Mouse (Mus musculus) CH12.LX (cell line): Measurements from ENCODE around the gene Coq8b. TPM values are rescaled to one million over a fixed set of nuclear protein-coding genes. Genes with fewer than 3 reads are reported as not detected.

Source experiments
- DNase-seq: peaks from one replicate; pipeline ENCODE4 v3.0.0-alpha.2; 2013; ENCODE audit errors: extremely low read depth
- H3K27ac ChIP-seq: 2 replicates; pipeline ENCODE4 v1.5.1; 2012; ENCODE audit warnings: low read depth, mild to moderate bottlenecking, control low read depth, moderate library complexity; ENCODE audit not compliant: insufficient read depth
- H3K27me3 ChIP-seq: replicated peaks from 2 replicates; pipeline ENCODE3; 2012; ENCODE audit warnings: inconsistent platforms
- H3K36me3 ChIP-seq, 2 experiments: replicated peaks in 1 of 2; 2 replicates each; pipeline versions ENCODE3 to v1.6.1; 2012; ENCODE audit warnings: inconsistent platforms in 1 of 2, low read length in 1 of 2, mild to moderate bottlenecking in 1 of 2, mixed read lengths in 1 of 2, moderate library complexity in 1 of 2; ENCODE audit not compliant: control insufficient read depth in 1 of 2, insufficient read depth in 1 of 2
- H3K4me1 ChIP-seq, 2 experiments: 2 replicates each; pipeline ENCODE4 v1.6.1; 2012; ENCODE audit warnings: inconsistent platforms in 1 of 2, moderate library complexity in 1 of 2; ENCODE audit not compliant: insufficient read depth in 2 of 2, control insufficient read depth in 1 of 2
- H3K4me2 ChIP-seq: 2 replicates; pipeline ENCODE4 v1.6.1; 2012; ENCODE audit warnings: low read depth, mild to moderate bottlenecking, control low read depth; ENCODE audit not compliant: poor library complexity, insufficient read depth, severe bottlenecking
- H3K4me3 ChIP-seq, 3 experiments: fragments of 150-350 bp in 1 of 3; sonication (generic) in 1 of 3; replicated peaks in 1 of 3; 2 replicates each; pipeline versions ENCODE3 to v1.5.1; 2011 to 2012; ENCODE audit warnings: low read depth in 2 of 3, low read length in 2 of 3, mild to moderate bottlenecking in 2 of 3, moderate library complexity in 2 of 3, control low read depth in 1 of 3, improper control_type of control experiment in 1 of 3, inconsistent platforms in 1 of 3, mixed read lengths in 1 of 3; ENCODE audit not compliant: poor library complexity in 1 of 3
- H3K79me2 ChIP-seq: replicated peaks from 2 replicates; pipeline ENCODE4 v1.6.1; 2012; ENCODE audit warnings: mild to moderate bottlenecking, moderate library complexity; ENCODE audit not compliant: control insufficient read depth, poor library complexity, insufficient read depth, severe bottlenecking; ENCODE audit errors: extremely low read depth
- H3K9ac ChIP-seq: 2 replicates; pipeline ENCODE4 v1.6.1; 2012; ENCODE audit warnings: low read depth, mild to moderate bottlenecking, control low read depth, moderate library complexity; ENCODE audit not compliant: insufficient read depth
- H3K9me3 ChIP-seq: replicated peaks from 2 replicates; pipeline ENCODE3; 2012; ENCODE audit warnings: low read length, inconsistent platforms, mixed read lengths
- BHLHE40 ChIP-seq: IDR thresholded peaks from 2 replicates; pipeline ENCODE4 v1.6.1; 2011; ENCODE audit warnings: mild to moderate bottlenecking, low read depth, low read length, improper control_type of control experiment
- CHD1 ChIP-seq: IDR thresholded peaks from 2 replicates; pipeline ENCODE4 v1.6.1; 2012; ENCODE audit warnings: low read depth, low read length, improper control_type of control experiment, inconsistent platforms
- CTCF ChIP-seq, 2 experiments: IDR thresholded peaks in 1 of 2; conservative IDR thresholded peaks in 1 of 2; 2 replicates each; pipeline ENCODE4 v1.5.1; 2011 to 2012; ENCODE audit warnings: low read depth in 2 of 2, low read length in 2 of 2, improper control_type of control experiment in 1 of 2, inconsistent platforms in 1 of 2, mild to moderate bottlenecking in 1 of 2, moderate library complexity in 1 of 2
- E2F4 ChIP-seq: IDR thresholded peaks from 2 replicates; pipeline ENCODE4 v1.6.1; 2011; ENCODE audit warnings: low read depth, low read length, improper control_type of control experiment; ENCODE audit not compliant: insufficient replicate concordance
- ETS1 ChIP-seq: conservative IDR thresholded peaks from 2 replicates; pipeline ENCODE4 v1.6.1; 2012; ENCODE audit warnings: low read depth, mild to moderate bottlenecking, inconsistent platforms, low read length, improper control_type of control experiment, moderate library complexity
- HCFC1 ChIP-seq: IDR thresholded peaks from 2 replicates; pipeline ENCODE4 v1.6.1; 2012; ENCODE audit warnings: low read depth, mild to moderate bottlenecking, inconsistent platforms, low read length, improper control_type of control experiment
- IRF4 ChIP-seq: IDR thresholded peaks from 2 replicates; pipeline ENCODE4 v1.6.1; 2014; ENCODE audit warnings: low read depth, mild to moderate bottlenecking, inconsistent platforms, low read length, improper control_type of control experiment
- JUND ChIP-seq: conservative IDR thresholded peaks from 2 replicates; pipeline ENCODE4 v1.6.1; 2011; ENCODE audit warnings: low read depth, low read length, improper control_type of control experiment
- KAT2A ChIP-seq: IDR thresholded peaks from 2 replicates; pipeline ENCODE4 v1.6.1; 2012; ENCODE audit warnings: low read length, improper control_type of control experiment, inconsistent platforms; ENCODE audit not compliant: insufficient replicate concordance
- MAFK ChIP-seq: IDR thresholded peaks from 2 replicates; pipeline ENCODE4 v1.6.1; 2011; ENCODE audit warnings: low read length, improper control_type of control experiment; ENCODE audit not compliant: insufficient replicate concordance
- MAX ChIP-seq: IDR thresholded peaks from 2 replicates; pipeline ENCODE4 v1.6.1; 2011; ENCODE audit warnings: low read length, improper control_type of control experiment
- MAZ ChIP-seq: IDR thresholded peaks from 2 replicates; pipeline ENCODE4 v1.6.1; 2012; ENCODE audit warnings: low read depth, mild to moderate bottlenecking, inconsistent platforms, low read length, improper control_type of control experiment, moderate library complexity
- NRF1 ChIP-seq: IDR thresholded peaks from 2 replicates; pipeline ENCODE4 v1.6.1; 2014; ENCODE audit warnings: low read depth, mild to moderate bottlenecking, inconsistent platforms, low read length, improper control_type of control experiment, moderate library complexity
- POLR2A ChIP-seq: IDR thresholded peaks from 2 replicates; pipeline ENCODE4 v1.6.1; 2011; ENCODE audit warnings: low read depth, mild to moderate bottlenecking, improper control_type of control experiment, low read length
- POLR2AphosphoS2 ChIP-seq: IDR thresholded peaks from 2 replicates; pipeline ENCODE4 v1.6.1; 2011; ENCODE audit warnings: low read depth, low read length, improper control_type of control experiment
- RAD21 ChIP-seq: IDR thresholded peaks from 2 replicates; pipeline ENCODE4 v1.6.1; 2011; ENCODE audit warnings: low read depth, mild to moderate bottlenecking, low read length, improper control_type of control experiment, moderate library complexity
- SIN3A ChIP-seq: IDR thresholded peaks from 2 replicates; pipeline ENCODE4 v1.6.1; 2012; ENCODE audit warnings: low read length, improper control_type of control experiment, inconsistent platforms
- SMC3 ChIP-seq: IDR thresholded peaks from 2 replicates; pipeline ENCODE4 v1.6.1; 2011; ENCODE audit warnings: low read depth, low read length, improper control_type of control experiment
- TBP ChIP-seq: conservative IDR thresholded peaks from 2 replicates; pipeline ENCODE4 v1.6.1; 2011; ENCODE audit warnings: low read depth, low read length, improper control_type of control experiment
- TCF12 ChIP-seq: IDR thresholded peaks from 2 replicates; pipeline ENCODE4 v1.6.1; 2014; ENCODE audit warnings: low read depth, mild to moderate bottlenecking, inconsistent platforms, low read length, improper control_type of control experiment
- UBTF ChIP-seq: IDR thresholded peaks from 2 replicates; pipeline ENCODE4 v1.6.1; 2012; ENCODE audit warnings: low read depth, mild to moderate bottlenecking, inconsistent platforms, low read length, improper control_type of control experiment, moderate library complexity
- USF1 ChIP-seq: IDR thresholded peaks from 2 replicates; pipeline ENCODE4 v1.6.1; 2014; ENCODE audit warnings: low read depth, mild to moderate bottlenecking, inconsistent platforms, low read length, improper control_type of control experiment
- ZC3H11A ChIP-seq: IDR thresholded peaks from 2 replicates; pipeline ENCODE4 v1.6.1; 2012; ENCODE audit warnings: low read depth, mild to moderate bottlenecking, inconsistent platforms, low read length, improper control_type of control experiment
- ZMIZ1 ChIP-seq: IDR thresholded peaks from 2 replicates; pipeline ENCODE4 v1.6.1; 2012; ENCODE audit warnings: low read depth, mild to moderate bottlenecking, inconsistent platforms, low read length, improper control_type of control experiment
- ZNF384 ChIP-seq: IDR thresholded peaks from 2 replicates; pipeline ENCODE4 v1.6.1; 2012; ENCODE audit warnings: low read depth, low read length, improper control_type of control experiment, inconsistent platforms
- dilution Hi-C: fragments of 300-500 bp; cut with MboI; formaldehyde crosslinking; loops from 2 replicates; pipeline ENCODE4 v1.14.3; 2020; ENCODE audit warnings: low sequenced_read_pairs; ENCODE audit not compliant: extremely low pct_unique_long_range_greater_than_20kb, extremely low pct_ligation_motif_present
- in situ Hi-C: fragments of 300-500 bp; cut with MboI; formaldehyde crosslinking; loops from 3 replicates; pipeline ENCODE4 v1.14.3; 2019; ENCODE audit warnings: low sequenced_read_pairs, low pct_ligation_motif_present, low pct_unique_long_range_greater_than_20kb, mixed read lengths
- polyA plus RNA-seq: library from polyadenylated mRNA; unstranded; fragments of >175 nt; gene quantifications from 2 replicates; pipeline ENCODE4 v1.2.1, GENCODE M21; 2012; ENCODE audit warnings: low read depth; ENCODE audit not compliant: insufficient read length
- total RNA-seq, 2 experiments: library from RNA; depleted of rRNA; stranded (reverse); fragments of 300-350 nt in 1 of 2; fragments of >200 nt in 1 of 2; gene quantifications; 2 replicates each; pipeline ENCODE4 v1.2.3; 2012 to 2014

Coq8b gene
- total and polyA plus RNA-seq, 3 experiments, result 19.7 to 26.5 (median 21.3) TPM

GRCm38 (mm10) chr7:27203730-27204449 is 28.9 kb upstream of the Coq8b start:
- H3K9me3 ChIP-seq, result no peaks in the 10 kb centered on the region
- dilution Hi-C loops, result no loop called here
- no peak overlapping the region for H3K9ac ChIP-seq
- H3K4me1 ChIP-seq, result peaks cover 0 to 16% of the 10 kb centered on the region in 2 experiments; a peak in 2 of 4 replicates
- TF ChIP-seq ZNF384 (no peak), BHLHE40 (no peak), HCFC1 (no peak), MAZ (no peak), JUND (no peak), USF1 (no peak), ZC3H11A (no peak), MAFK (no peak)
- TF ChIP-seq, all 38 proteins: peak for 0
- Histone ChIP-seq H3K27ac (no peak overlapping the region), H3K27me3 (no peaks in the 10 kb centered on the region), H3K4me2 (no peak overlapping the region), H3K36me3 (peaks cover 29 to 76% of the 10 kb centered on the region in 2 experiments), H3K79me2 (no peaks in the 10 kb centered on the region), H3K4me3 (no peak overlapping the region)
- in situ Hi-C loops, result no loop called here
- no peak for DNase-seq

GRCm38 (mm10) chr7:27212626-27213025 is 20.2 kb upstream of the Coq8b start:
- no peak overlapping the region for H3K4me3 ChIP-seq
- H3K4me2 ChIP-seq, result no peak overlapping the region
- peaks cover 0 to 12% of the 10 kb centered on the region in 2 experiments; a peak in 2 of 4 replicates for H3K4me1 ChIP-seq
- no peak overlapping the region for H3K27ac ChIP-seq
- peaks cover 49 to 88% of the 10 kb centered on the region in 2 experiments for H3K36me3 ChIP-seq
- H3K9me3 ChIP-seq, result no peaks in the 10 kb centered on the region
- no peak overlapping the region for H3K9ac ChIP-seq
- dilution Hi-C loops, result no loop called here
- no peaks in the 10 kb centered on the region for H3K79me2 ChIP-seq
- no peak for DNase-seq
- H3K27me3 ChIP-seq, result no peaks in the 10 kb centered on the region
- TF ChIP-seq BHLHE40, result no peak
- no peak for TF ChIP-seq RAD21
- no peak for TF ChIP-seq TCF12
- no peak for TF ChIP-seq USF1
- no peak for TF ChIP-seq MAX
- no peak for TF ChIP-seq MAZ
- no peak for TF ChIP-seq ETS1
- in situ Hi-C loops, result no loop called here

- no peak overlapping the region for H3K27ac ChIP-seq
- H3K4me2 ChIP-seq, result no peak overlapping the region
- H3K36me3 ChIP-seq, result peaks cover 18 to 73% of the 10 kb centered on the region in 2 experiments
- H3K4me1 ChIP-seq, result peaks cover 4 to 30% of the 10 kb centered on the region in 2 experiments; a peak in 3 of 4 replicates
- H3K9me3 ChIP-seq, result no peaks in the 10 kb centered on the region
- H3K79me2 ChIP-seq, result no peaks in the 10 kb centered on the region
- H3K9ac ChIP-seq, result no peak overlapping the region
- no peak overlapping the region for H3K4me3 ChIP-seq
- dilution Hi-C loops, result no loop called here
- no peaks in the 10 kb centered on the region for H3K27me3 ChIP-seq
- in situ Hi-C loops, result no loop called here
- no peak for DNase-seq
- no peak for TF ChIP-seq MAX
- no peak for TF ChIP-seq POLR2AphosphoS2
- no peak for TF ChIP-seq KAT2A
- no peak for TF ChIP-seq POLR2A
- no peak for TF ChIP-seq NRF1
- TF ChIP-seq CHD1, result no peak
- no peak for TF ChIP-seq TBP
- TF ChIP-seq BHLHE40, result no peak
- no peak for TF ChIP-seq IRF4
- TF ChIP-seq ZMIZ1, result no peak
- TF ChIP-seq MAZ, result no peak
- TF ChIP-seq SMC3, result no peak
- no peak for TF ChIP-seq CTCF (conservative IDR thresholded peaks at IDR 0.05 in 1 of 2, IDR thresholded peaks at IDR 0.05 in 1 of 2; ENCODE audit: low read depth in 2 of 2, low read length in 2 of 2)
- no peak for TF ChIP-seq UBTF
- no peak for TF ChIP-seq JUND
- no peak for TF ChIP-seq E2F4
- TF ChIP-seq SIN3A, result no peak
- no peak for TF ChIP-seq ETS1
- no peak for TF ChIP-seq USF1
Measured at GRCm38 (mm10) chr7:27218586-27218985, 14.2 kb upstream of the Coq8b start.
